Mouse (Mus musculus): ENCODE results near the gene Slc2a2.

Gene Slc2a2

GRCm38 (mm10) chr3:28697797-28698196, at the start of gene Slc2a2:
Gene Slc2a2, plus strand, starts transcription at chr3:28697903.
- no peak for DNase-seq (ENCODE audit: low spot score)

- DNase-seq (ENCODE audit: low spot score) = no peak
These were observed 45.1 kb upstream of the Slc2a2 start for GRCm38 (mm10) chr3:28652574-28652973.

GRCm38 (mm10) chr3:28653043-28653442, 44.7 kb upstream of the Slc2a2 start:
- DNase-seq (ENCODE audit: low spot score) = no peak

- DNase-seq (ENCODE audit: low spot score) = no peak
These were observed 43.0 kb upstream of the Slc2a2 start for GRCm38 (mm10) chr3:28654740-28655139.

- DNase-seq (ENCODE audit: low spot score) = no peak
These were observed 39.4 kb upstream of the Slc2a2 start for GRCm38 (mm10) chr3:28658349-28658748.

GRCm38 (mm10) chr3:28680851-28681250, 16.9 kb upstream of the Slc2a2 start:
- no peak for DNase-seq (ENCODE audit: low spot score)

- no peak for DNase-seq (ENCODE audit: low spot score)
These were observed 15.8 kb upstream of the Slc2a2 start for GRCm38 (mm10) chr3:28681866-28682265.

- no peak for DNase-seq (ENCODE audit: low spot score)
These were observed 15.3 kb upstream of the Slc2a2 start for GRCm38 (mm10) chr3:28682411-28682810.

GRCm38 (mm10) chr3:28685510-28685909, 12.2 kb upstream of the Slc2a2 start:
- no peak for DNase-seq (ENCODE audit: low spot score)

GRCm38 (mm10) chr3:28694811-28695210, 2.9 kb upstream of the Slc2a2 start:
- no peak for DNase-seq (ENCODE audit: low spot score)

GRCm38 (mm10) chr3:28695608-28696007, 2.1 kb upstream of the Slc2a2 start:
- no peak for DNase-seq (ENCODE audit: low spot score)

GRCm38 (mm10) chr3:28696162-28696561, 1.5 kb upstream of the Slc2a2 start:
- DNase-seq (ENCODE audit: low spot score) = no peak

GRCm38 (mm10) chr3:28699601-28700000, 1.9 kb downstream of the Slc2a2 start:
- no peak for DNase-seq (ENCODE audit: low spot score)

GRCm38 (mm10) chr3:28705522-28706137, 7.9 kb downstream of the Slc2a2 start:
- DNase-seq (ENCODE audit: low spot score) = no peak

GRCm38 (mm10) chr3:28706736-28707135, 9.0 kb downstream of the Slc2a2 start:
- no peak for DNase-seq (ENCODE audit: low spot score)

GRCm38 (mm10) chr3:28709740-28710139, 12.0 kb downstream of the Slc2a2 start:
- DNase-seq (ENCODE audit: low spot score) = peak; percentile 56

- DNase-seq (ENCODE audit: low spot score) = no peak
These were observed 16.4 kb downstream of the Slc2a2 start for GRCm38 (mm10) chr3:28713913-28714698.

- DNase-seq (ENCODE audit: low spot score) = no peak
These were observed 20.8 kb downstream of the Slc2a2 start for GRCm38 (mm10) chr3:28718521-28718920.

GRCm38 (mm10) chr3:28721218-28721617, 23.5 kb downstream of the Slc2a2 start:
- DNase-seq (ENCODE audit: low spot score) = no peak

GRCm38 (mm10) chr3:28721838-28722237, 24.1 kb downstream of the Slc2a2 start:
- DNase-seq (ENCODE audit: low spot score) = no peak

- DNase-seq (ENCODE audit: low spot score) = no peak
These were observed 24.8 kb downstream of the Slc2a2 start for GRCm38 (mm10) chr3:28722531-28722930.

- no peak for DNase-seq (ENCODE audit: low spot score)
These were observed 25.8 kb downstream of the Slc2a2 start for GRCm38 (mm10) chr3:28723534-28723933.

GRCm38 (mm10) chr3:28725203-28725602, 27.5 kb downstream of the Slc2a2 start:
- no peak for DNase-seq (ENCODE audit: low spot score)

GRCm38 (mm10) chr3:28726356-28726755, 28.7 kb downstream of the Slc2a2 start:
- DNase-seq (ENCODE audit: low spot score) = no peak
